Mouse (Mus musculus) neural tube, embryonic 11.5 days (tissue): ENCODE data around the gene Gkn1. TPM values are rescaled to one million over a fixed set of nuclear protein-coding genes. Genes with fewer than 3 reads are reported as not detected.

ENCODE experiments used
- ATAC-seq: fragments of 200-750 bp; cut with Nextera tagmentation; 2 replicates; pipeline ENCODE4 v1.8.0; 2017; ENCODE audit warnings: moderate number of reproducible peaks, mild to moderate bottlenecking, moderate TSS enrichment, moderate library complexity; ENCODE audit not compliant: insufficient read depth, low FRiP score, low TSS enrichment
- DNase-seq: peaks from one replicate; pipeline ENCODE4 v3.0.0-alpha.2; 2015; ENCODE audit warnings: low spot score
- H3K27ac ChIP-seq: fragments of 300-500 bp; sonication (generic); 2 replicates; pipeline ENCODE4 v1.5.1; 2014; ENCODE audit warnings: low read depth, mild to moderate bottlenecking, low read length
- H3K27me3 ChIP-seq: fragments of 300-500 bp; sonication (generic); 2 replicates; pipeline ENCODE4 v1.6.1; 2014; ENCODE audit warnings: mild to moderate bottlenecking, low read length, mixed read lengths; ENCODE audit not compliant: control insufficient read depth, insufficient read depth
- H3K36me3 ChIP-seq: fragments of 300-500 bp; sonication (generic); 2 replicates; pipeline ENCODE4 v1.6.1; 2014; ENCODE audit warnings: mild to moderate bottlenecking, low read length, moderate library complexity, mixed read lengths; ENCODE audit not compliant: control insufficient read depth, insufficient read depth
- H3K4me1 ChIP-seq: fragments of 300-500 bp; sonication (generic); 2 replicates; pipeline ENCODE4 v1.6.1; 2014; ENCODE audit warnings: low read length, mixed read lengths; ENCODE audit not compliant: control insufficient read depth, insufficient read depth
- H3K4me2 ChIP-seq: fragments of 300-500 bp; sonication (generic); 2 replicates; pipeline ENCODE4 v1.6.1; 2014; ENCODE audit warnings: low read depth, mild to moderate bottlenecking, moderate library complexity
- H3K4me3 ChIP-seq: fragments of 300-500 bp; sonication (generic); 2 replicates; pipeline ENCODE4 v1.5.1; 2014; ENCODE audit warnings: low read depth, low read length
- H3K9ac ChIP-seq: fragments of 300-500 bp; sonication (generic); 2 replicates; pipeline ENCODE4 v1.6.1; 2014; ENCODE audit warnings: mild to moderate bottlenecking, low read length
- H3K9me3 ChIP-seq: fragments of 300-500 bp; sonication (generic); 2 replicates; pipeline ENCODE4 v1.6.1; 2016; ENCODE audit warnings: low read length; ENCODE audit not compliant: control insufficient read depth
- WGBS: fragments of 180-500 bp; shearing (Covaris S2); extraction: QIAGEN DNeasy Blood & Tissue Kit; methylation state at CpG from one replicate; pipeline ENCODE4 v1.1.7; 2014; 5-methylcytosine and 5-hydroxymethylcytosine counted together
- polyA plus RNA-seq: library from polyadenylated mRNA; unstranded; fragments of >200 nt; fragmentation: Nextera tagmentation; extraction: Ambion mirVana; gene quantifications from 2 replicates; pipeline ENCODE4 v1.2.1, GENCODE M21; 2014

Gene Gkn1
- polyA plus RNA-seq, 1 experiment from 2014 or later = not detected

DNA sequence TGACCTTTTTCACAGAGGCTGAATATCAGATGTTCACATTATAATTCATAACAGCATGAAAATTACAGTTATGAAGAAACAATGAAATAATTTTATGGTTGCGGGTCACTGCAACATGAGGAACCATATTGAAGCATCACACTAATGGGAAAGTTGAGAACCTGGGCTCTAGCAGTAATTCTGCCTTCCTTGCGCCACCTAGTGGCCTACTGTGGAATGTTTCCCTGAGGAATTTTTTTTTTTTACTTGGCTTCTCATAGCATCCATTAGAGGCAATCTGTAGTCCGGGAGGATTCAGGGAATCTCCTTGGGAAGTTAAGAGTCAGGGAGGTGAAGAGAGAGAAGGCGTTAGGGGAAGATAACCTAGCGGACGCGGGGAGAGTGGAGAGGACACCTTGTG is 35.5 kb upstream of the Gkn1 start:
- ATAC-seq = no peak
- 18% methylated on average over 7 of the region's 7 CpGs for WGBS
- no peak overlapping the region for H3K4me3 ChIP-seq
- DNase-seq = peak; percentile 75
- H3K9me3 ChIP-seq = no peaks in the 10 kb centered on the region
- H3K4me2 ChIP-seq = no peak overlapping the region
- H3K36me3 ChIP-seq = no peaks in the 10 kb centered on the region
- H3K4me1 ChIP-seq = no peaks in the 10 kb centered on the region; the same call in 1 of the 2 replicates
- H3K9ac ChIP-seq = no peak overlapping the region
- H3K27ac ChIP-seq = no peak overlapping the region
- H3K27me3 ChIP-seq = no peaks in the 10 kb centered on the region

DNA sequence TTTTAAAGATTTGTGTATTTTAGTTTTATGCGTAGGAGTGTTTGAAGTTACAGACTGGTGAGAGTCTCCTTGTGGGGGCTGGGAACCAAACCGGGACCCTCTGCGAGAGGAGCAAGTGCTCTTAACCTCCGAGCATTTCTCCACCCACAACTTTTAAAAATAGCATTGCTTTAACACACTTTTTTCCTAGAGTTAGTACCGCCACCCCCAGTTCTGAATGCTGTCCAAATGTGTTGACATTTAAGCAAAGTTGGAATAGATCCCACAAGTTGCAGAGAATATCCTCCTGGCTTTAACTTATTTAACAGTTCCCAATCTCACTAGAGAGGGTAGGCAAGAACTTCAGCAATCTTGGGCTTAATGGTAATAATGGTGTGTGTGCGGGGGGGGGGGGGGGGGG is 34.0 kb upstream of the Gkn1 start:
- no peaks in the 10 kb centered on the region for H3K9me3 ChIP-seq
- no peaks in the 10 kb centered on the region; the same call in 1 of the 2 replicates for H3K4me1 ChIP-seq
- H3K27me3 ChIP-seq = no peaks in the 10 kb centered on the region
- ATAC-seq = no peak
- no peak overlapping the region for H3K9ac ChIP-seq
- no peak overlapping the region for H3K27ac ChIP-seq
- H3K4me3 ChIP-seq = no peak overlapping the region
- 64% methylated on average over 5 of the region's 6 CpGs for WGBS
- DNase-seq = no peak
- H3K36me3 ChIP-seq = no peaks in the 10 kb centered on the region
- H3K4me2 ChIP-seq = no peak overlapping the region

DNA sequence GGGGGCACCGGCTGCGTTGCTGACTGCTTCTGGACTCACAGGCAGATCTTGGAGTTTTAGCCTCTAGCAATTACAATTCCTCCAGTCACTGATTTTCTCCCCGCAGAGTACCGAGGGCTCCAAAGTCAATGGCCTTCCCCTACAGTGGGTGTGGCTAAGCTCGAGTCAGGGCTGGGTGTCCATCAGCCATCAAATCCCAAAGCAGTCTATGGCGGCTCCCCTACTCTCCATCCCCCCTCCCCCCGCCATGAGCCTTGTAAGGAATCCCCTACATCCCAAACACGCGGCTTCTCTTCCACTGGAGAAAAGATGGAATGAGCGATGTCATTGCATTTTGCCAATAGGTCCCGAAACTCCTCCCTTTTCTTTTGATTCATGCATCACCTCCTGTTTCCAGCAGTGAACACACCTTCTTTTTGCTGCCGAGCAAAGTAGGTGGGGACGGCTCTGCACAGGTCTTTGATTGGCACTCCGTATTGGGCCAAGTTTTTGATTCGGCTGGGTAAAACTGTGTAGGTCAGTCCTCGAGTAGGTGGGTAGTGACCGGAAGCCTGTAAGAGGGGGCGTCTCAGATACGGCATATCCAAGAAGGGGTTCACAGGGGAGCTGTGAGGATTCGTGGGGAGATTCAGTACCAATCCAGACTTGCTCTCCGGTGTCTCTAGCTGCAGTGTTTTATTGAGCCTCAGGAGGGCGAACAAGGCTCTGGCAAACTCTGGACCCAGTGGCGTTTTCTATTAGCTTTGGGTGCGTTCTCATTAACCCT is 33.4 kb upstream of the Gkn1 start:
- Histone ChIP-seq H3K4me1 (no peaks in the 10 kb centered on the region; the same call in 1 of the 2 replicates), H3K27ac (no peak overlapping the region), H3K9me3 (no peaks in the 10 kb centered on the region), H3K4me2 (peak overlapping the region; percentile 40), H3K4me3 (no peak overlapping the region), H3K27me3 (no peaks in the 10 kb centered on the region), H3K36me3 (no peaks in the 10 kb centered on the region), H3K9ac (no peak overlapping the region)
- peak; percentile 35 for DNase-seq
- WGBS = 15% methylated on average over 24 of the region's 24 CpGs
- ATAC-seq = no peak

DNA sequence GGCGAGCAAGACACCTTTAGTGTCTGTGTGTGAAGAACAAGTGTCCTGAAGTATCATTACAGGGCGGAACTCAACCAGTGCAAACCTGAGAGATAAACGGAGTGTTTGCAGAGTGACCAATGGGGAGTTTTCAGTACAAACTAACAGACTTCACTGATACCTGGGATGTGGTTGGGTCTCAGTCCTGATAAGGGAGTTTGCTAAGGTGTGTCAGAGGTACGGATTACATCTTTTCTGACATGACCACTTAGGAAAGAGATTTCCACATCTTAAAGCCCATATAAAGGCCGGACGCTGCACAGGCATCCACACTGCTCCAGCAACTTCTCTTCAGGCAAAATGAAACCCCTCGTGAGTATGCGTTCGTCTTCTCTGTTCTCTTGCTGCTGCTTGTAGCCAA is 22.3 kb upstream of the Gkn1 start, which contains the start of gene Gkn2:
Gkn2 (plus strand) TSS at position 301 of the 400 bp plus-strand sequence.
- Histone ChIP-seq H3K36me3 (no peaks in the 10 kb centered on the region), H3K4me3 (no peak within 1 kb of the TSS), H3K27ac (no peak within 1 kb of the TSS), H3K9me3 (no peaks in the 10 kb centered on the region), H3K9ac (no peak within 1 kb of the TSS), H3K4me2 (no peak within 1 kb of the TSS), H3K27me3 (no peaks in the 10 kb centered on the region), H3K4me1 (no peaks in the 10 kb centered on the region)
- DNase-seq (no peak), ATAC-seq (no peak)
- WGBS = 90% methylated on average over 9 of the region's 9 CpGs

DNA sequence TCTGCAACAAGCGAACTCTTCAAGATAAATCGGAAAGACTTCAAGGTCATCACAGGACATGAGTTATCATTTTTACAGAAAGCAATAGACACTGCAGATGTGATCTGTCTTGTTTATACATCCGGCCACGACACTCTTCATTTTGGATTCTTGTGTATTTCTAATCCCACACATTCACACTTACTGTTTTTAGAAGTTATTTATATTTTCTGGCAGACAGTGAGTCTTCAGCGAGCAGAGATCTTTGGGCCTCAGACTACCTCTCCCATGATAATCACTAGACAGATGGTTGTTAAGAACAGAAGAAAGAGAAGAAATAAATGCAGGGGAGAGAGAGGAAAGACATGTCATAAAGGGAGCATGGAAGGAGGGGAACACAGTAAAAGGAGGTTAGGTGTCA is 18.5 kb upstream of the Gkn1 start:
- H3K27ac ChIP-seq = no peak overlapping the region
- H3K9me3 ChIP-seq = no peaks in the 10 kb centered on the region
- no peaks in the 10 kb centered on the region for H3K4me1 ChIP-seq
- no peak for ATAC-seq
- no peaks in the 10 kb centered on the region for H3K36me3 ChIP-seq
- H3K27me3 ChIP-seq = no peaks in the 10 kb centered on the region
- no peak overlapping the region for H3K9ac ChIP-seq
- no peak overlapping the region for H3K4me3 ChIP-seq
- WGBS = 91% methylated on average over 5 of the region's 5 CpGs
- no peak for DNase-seq
- H3K4me2 ChIP-seq = no peak overlapping the region

DNA sequence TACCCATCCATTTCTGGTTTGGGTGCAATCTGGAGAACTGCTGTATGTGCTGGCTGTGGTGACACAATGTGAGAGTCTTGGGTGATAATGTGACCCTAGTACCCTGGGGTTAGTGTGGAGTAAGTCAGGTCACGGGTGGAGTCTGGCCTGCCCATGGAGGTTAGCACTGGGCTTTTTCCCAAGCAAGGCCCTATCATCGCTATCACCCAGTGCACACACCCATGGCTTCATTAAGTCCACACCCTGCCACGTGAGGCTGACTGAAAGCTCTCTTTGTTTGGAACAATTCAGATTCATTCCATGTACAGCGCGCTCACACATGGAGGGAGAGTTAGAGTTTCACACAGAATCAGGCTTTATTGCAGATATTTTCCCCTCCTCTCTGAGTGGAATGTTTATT is 3.7 kb upstream of the Gkn1 start:
- no peaks in the 10 kb centered on the region for H3K9me3 ChIP-seq
- no peak overlapping the region for H3K27ac ChIP-seq
- 82% methylated on average over 5 of the region's 5 CpGs for WGBS
- ATAC-seq (no peak), DNase-seq (no peak)
- no peaks in the 10 kb centered on the region for H3K27me3 ChIP-seq
- no peak overlapping the region for H3K4me2 ChIP-seq
- no peak overlapping the region for H3K9ac ChIP-seq
- no peaks in the 10 kb centered on the region for H3K4me1 ChIP-seq
- no peak overlapping the region for H3K4me3 ChIP-seq
- H3K36me3 ChIP-seq = no peaks in the 10 kb centered on the region

DNA sequence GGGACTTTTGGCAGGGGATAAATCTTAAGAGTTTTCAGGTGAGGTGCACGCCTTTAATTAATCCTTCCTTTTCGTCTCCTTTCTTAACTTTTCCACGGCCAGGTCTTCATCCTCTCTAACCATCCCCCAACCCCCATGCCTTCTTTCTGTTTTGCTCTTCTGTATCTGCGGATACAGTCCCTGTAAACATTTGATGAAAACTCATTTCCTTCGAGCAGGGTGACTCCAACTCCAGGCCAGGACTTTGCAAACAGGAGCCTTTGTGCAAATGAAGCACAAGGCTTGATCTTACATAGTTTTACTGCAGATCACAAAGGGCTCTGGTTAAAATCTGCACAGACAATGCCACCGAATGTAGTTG is 14.8 kb downstream of the Gkn1 start:
- peak overlapping the region; percentile 79; the same call in 1 of the 2 replicates for H3K4me2 ChIP-seq

DNA sequence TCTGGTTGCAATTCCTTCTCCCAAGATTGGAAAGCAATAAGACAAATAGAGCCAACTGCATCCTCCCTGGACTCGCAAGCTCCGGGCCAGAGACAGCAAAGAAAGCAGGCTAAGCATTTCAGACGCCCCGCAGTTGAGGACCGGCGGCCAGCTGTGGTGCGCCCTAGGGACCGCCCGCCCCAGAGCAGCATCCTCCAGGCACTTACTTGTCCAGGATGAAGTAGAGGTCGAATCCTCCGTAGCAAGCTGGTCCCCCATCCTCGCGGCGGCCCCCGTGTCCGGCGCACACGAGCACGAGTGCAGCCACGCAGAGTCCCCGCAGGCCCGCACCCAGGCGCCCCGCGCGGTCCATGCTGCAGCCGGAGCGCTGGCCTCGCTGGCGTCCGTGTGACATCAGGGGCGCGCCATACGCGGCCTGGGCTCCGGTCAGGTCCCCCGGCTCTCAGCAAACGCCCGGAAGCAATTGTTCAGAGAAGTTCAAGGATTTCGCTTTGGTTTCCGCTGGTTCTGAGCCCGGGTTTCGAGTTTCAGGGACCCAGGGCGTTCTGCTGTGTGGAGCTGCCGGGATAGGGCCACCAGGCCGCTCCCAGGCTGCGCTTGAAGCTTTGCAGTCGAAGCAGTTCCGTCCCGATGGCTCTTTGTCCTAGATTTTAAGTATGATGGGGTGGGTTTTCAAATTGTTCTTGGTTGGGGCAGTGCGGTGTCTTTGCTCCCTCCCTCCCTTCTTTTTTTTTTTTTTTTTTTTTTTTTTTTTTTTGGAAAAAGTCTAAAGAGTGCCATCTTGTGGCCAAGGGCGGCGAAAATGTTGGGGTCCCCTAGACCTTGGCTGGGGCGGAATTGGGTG is 15.4 kb downstream of the Gkn1 start, which contains the start of gene Antxr1:
Antxr1 (minus strand) TSS at position 731 of the 844 bp plus-strand sequence.
- DNase-seq (peak; percentile 73), ATAC-seq (peak; percentile 67)
- Histone ChIP-seq H3K4me1 (no peaks in the 10 kb centered on the region), H3K27ac (no peak within 1 kb of the TSS; the same call in 1 of the 2 replicates), H3K36me3 (no peaks in the 10 kb centered on the region), H3K27me3 (no peaks in the 10 kb centered on the region), H3K9me3 (no peaks in the 10 kb centered on the region), H3K4me3 (peak within 1 kb of the TSS; percentile 76), H3K9ac (peak within 1 kb of the TSS; percentile 88), H3K4me2 (peak within 1 kb of the TSS; percentile 79)
- under 1% methylated on average over 54 of the region's 54 CpGs for WGBS

More for the DNA sequence above, 14.8 kb downstream of the Gkn1 start:
- Histone ChIP-seq H3K36me3 (no peaks in the 10 kb centered on the region), H3K4me3 (no peak overlapping the region; the same call in 1 of the 2 replicates), H3K9me3 (no peaks in the 10 kb centered on the region), H3K4me1 (no peaks in the 10 kb centered on the region), H3K27ac (no peak overlapping the region), H3K27me3 (no peaks in the 10 kb centered on the region), H3K9ac (no peak overlapping the region)
- ATAC-seq (no peak), DNase-seq (no peak)
- 35% methylated on average over 6 of the region's 6 CpGs for WGBS
